Mouse (Mus musculus) brain, embryonic 14.5 days (tissue): ENCODE data around the gene Ddr1. TPM values are rescaled to one million over a fixed set of nuclear protein-coding genes. Genes with fewer than 3 reads are reported as not detected.

Source experiments
- DNase-seq: peaks from one replicate; pipeline ENCODE4 v3.0.0-alpha.2; 2011; ENCODE audit warnings: low read depth
- CTCF ChIP-seq: fragments of 200-500 bp; IDR thresholded peaks from 2 replicates; pipeline ENCODE4 v1.5.1; 2012; ENCODE audit warnings: inconsistent platforms, mild to moderate bottlenecking, moderate library complexity, borderline replicate concordance; ENCODE audit not compliant: insufficient read depth, insufficient read length; ENCODE audit errors: extremely low read depth
- POLR2A ChIP-seq: fragments of 200-500 bp; IDR thresholded peaks from 2 replicates; pipeline ENCODE4 v1.6.1; 2012; ENCODE audit warnings: mild to moderate bottlenecking, inconsistent platforms, borderline replicate concordance; ENCODE audit not compliant: poor library complexity, insufficient read depth, insufficient read length, severe bottlenecking; ENCODE audit errors: extremely low read depth
- polyA plus RNA-seq: library from polyadenylated mRNA; depleted of rRNA; stranded (reverse); fragments of >200 nt; gene quantifications from 2 replicates; pipeline ENCODE4 v1.2.3, GENCODE M21; 2012

Gene Ddr1
- polyA plus RNA-seq, 1 experiment = 112 TPM

DNA sequence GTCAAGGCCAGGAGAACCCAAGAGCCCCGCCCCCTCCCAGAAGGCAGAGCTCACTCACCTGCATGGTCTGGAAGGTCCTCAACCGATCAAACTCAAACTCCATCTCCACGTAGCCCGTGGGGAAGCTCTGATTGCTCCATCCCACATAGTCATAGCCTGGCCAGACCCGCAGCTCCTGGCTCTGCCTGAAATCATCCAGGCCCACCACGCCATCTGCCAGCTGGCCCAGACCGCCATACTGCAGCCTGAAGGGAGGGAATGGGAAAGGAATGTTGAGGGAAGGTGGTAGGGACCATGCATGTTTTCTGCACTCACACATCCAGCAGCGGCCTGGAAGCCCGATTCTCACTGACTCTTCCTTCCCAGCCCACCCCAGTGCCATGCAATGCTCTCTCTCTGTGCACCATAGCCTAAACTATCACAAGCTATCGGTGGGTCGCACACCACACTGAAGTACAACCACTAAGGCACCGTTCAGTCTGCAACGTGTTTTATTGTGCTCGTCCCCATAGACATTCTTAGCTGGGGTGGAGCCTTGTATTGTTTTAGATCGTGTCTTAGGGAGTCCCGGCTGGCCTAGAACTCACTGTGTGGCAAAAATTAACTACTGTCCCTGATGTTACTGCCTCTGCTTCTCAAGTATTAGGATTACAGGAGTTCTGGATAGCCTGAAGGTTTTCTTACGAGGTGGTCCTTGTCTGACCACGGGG is 14.3 kb downstream of the Ddr1 start:
- DNase-seq = no peak
- TF ChIP-seq CTCF (no peak), POLR2A (no peak)

DNA sequence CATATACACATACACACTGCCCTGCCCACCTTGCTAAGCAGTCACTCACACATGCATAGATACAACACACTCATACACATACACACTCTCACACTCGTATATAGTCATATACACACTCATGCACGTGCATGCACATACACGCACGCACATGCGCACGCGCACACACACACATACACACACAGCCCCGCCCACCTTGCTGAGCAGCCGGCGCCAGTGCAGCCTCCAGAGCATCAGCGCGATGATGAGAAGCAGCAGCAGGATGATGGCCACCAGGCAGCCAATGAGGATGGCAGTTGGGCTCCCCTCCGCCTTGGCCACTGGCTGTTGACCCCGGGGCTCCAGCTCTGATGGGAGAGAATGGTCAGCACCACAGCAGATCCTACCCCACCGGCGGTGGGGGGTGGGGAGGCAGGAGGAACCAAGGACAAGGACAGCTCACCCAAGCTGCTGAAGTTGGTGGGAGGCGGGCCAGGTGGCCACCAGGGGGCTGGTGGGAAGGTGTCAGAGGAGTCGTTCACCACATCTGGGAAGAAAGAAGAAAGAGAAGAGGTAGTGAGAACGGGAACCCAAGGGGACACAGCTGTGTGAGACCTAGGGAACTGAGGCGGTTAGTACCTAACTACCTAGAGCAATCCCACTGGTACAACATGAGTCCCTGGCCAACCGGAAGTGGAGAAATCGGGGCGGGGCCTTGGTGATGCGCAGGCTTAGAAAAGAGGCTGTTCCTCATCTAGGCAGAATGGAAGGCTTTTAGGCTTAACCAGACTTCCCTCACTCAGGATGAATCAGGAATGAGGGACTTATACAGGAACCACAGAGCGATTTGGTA is 15.9 kb downstream of the Ddr1 start:
- no peak for DNase-seq

DNA sequence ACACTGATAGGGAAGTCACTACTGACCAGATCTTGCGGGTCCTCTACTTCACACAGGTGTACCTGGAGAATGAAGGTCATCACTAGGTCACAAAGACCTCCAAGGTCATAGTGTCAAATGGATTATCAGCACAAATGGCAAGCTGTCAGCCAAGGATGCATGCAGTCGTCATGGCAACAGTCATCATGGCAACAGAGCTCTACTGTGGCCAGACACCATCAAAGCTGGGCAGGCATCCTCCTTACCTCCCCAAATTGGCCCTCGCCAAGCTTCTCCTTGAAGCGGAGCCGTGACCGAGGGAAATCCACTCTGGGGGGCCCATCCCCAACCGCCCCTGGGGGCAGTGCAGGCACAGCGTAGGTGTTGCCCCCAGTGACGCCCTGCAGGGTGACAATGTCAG is 19.4 kb downstream of the Ddr1 start:
- peak; percentile 54 for DNase-seq
- TF ChIP-seq CTCF = no peak

More for the DNA sequence above, 15.9 kb downstream of the Ddr1 start:
- no peak for TF ChIP-seq POLR2A
- TF ChIP-seq CTCF = peak; percentile 2; the same call in 1 of the 2 replicates

DNA sequence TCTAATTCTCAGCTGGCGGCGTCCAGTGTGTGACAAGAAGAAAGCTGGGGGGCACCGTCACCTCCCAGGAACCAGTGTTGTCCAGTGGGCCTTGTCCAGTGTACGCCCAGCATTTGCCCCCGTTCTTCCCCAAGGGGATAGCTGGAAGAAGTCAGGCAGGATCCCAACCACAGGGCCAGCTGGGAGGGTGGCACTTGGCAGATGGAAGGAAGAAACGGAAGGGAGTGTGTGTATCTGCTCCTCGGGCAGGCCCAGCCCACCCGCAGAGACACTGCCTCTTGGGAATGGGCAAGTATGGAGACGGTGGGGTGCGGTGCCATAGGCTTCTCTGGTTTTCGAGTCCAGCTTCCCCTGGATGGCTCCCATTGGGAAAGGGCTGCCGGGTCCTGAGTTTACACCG is 22.4 kb downstream of the Ddr1 start:
- TF ChIP-seq CTCF = no peak
- TF ChIP-seq POLR2A = no peak

DNA sequence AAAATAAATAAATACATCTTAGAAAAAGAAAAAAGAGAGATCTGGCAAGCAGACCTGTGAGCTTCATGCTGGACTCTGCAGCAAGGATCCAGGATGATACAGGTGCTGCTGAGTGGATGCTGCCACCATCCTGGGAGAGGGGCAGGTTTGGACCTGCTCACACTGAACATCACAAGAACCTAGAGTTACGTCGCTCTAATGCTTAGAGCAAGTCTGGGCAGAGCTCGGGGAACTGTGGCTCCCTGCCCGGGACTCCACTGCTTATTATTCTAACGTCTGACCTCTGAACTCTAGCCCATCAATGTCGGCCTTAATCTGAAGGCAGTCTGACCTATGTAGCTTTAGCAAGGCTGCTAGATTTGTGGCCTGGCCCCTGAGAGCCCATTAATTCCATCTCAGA is 23.8 kb downstream of the Ddr1 start:
- no peak for TF ChIP-seq CTCF
- no peak for TF ChIP-seq POLR2A
- DNase-seq = no peak

More for the DNA sequence above, 22.4 kb downstream of the Ddr1 start:
- no peak for DNase-seq

DNA sequence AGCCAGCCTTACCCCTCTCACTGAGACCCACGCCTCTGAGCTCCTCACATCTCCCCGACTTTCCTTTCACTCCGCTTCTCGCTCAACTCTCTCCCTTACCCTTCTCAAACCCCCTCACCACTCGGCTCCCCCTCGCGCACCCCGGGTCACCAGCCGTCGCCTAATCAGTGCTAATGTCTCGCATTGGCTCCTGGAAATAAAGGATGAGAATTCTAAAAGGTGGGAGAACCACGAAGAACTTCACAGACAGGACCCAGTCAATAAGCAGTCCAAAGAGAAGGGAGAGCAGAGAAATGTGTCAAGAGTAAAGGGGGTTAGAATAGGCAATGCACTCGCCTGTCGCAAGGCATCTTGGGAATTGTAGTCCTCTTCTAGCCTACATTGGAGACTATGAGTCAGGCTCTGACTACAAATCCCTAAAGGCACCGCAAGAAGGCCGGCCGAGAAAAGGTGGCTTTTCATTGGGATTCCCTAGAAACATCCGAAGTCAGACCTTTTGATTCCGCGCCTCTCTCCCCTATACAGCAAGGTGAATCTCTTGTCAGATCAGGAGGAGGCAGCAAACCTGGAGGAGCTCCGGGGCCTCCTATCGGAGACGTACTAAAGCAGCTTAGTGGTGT is 30.9 kb downstream of the Ddr1 start, which contains the start of gene Gtf2h4:
Gene Gtf2h4 (minus strand): TSS at position 324 of the 620 bp plus-strand sequence.
- peak; percentile 99 for DNase-seq
- TF ChIP-seq POLR2A = no peak
- no peak for TF ChIP-seq CTCF

DNA sequence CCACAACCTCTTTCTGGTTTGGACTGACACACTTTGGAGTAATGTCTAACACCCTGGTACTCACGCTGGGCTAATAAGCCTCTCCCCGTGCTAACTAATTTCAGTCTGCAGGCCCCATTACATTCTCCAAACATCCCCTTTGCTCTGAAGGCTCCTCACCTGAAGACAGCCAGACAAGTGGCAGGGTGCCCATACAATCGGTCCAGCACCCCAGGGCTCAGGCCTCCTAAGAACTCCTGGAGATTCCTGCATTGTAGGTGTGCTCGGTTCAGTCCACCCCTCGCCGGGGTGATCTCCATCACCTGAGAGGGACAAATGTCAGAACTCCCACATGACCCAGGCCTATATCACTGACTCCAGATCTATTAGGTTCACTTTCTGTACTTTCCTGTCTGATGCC is 31.9 kb downstream of the Ddr1 start:
- DNase-seq = no peak

DNA sequence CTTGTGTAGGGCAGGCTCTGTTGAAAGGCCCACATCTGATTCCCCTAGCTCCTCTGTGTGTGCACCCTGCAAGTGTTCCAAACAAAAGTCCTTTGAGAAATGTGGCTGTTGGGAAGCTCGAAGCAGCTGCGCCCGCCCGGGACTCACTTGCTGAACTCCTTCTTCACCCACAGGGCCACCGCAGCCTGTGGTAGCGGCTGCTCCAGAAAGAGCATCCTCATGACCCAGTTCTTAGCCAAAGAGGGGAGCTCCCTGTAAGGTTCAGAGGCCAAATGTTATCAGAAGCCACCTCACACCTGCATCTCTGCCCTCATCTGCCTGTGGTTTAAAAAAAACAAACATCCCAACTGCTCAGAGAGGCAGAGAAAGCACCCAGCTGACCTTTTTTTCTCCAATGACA is 32.6 kb downstream of the Ddr1 start:
- TF ChIP-seq CTCF = no peak
- no peak for DNase-seq

More for the DNA sequence above, 31.9 kb downstream of the Ddr1 start:
- no peak for TF ChIP-seq CTCF
- no peak for TF ChIP-seq POLR2A

DNA sequence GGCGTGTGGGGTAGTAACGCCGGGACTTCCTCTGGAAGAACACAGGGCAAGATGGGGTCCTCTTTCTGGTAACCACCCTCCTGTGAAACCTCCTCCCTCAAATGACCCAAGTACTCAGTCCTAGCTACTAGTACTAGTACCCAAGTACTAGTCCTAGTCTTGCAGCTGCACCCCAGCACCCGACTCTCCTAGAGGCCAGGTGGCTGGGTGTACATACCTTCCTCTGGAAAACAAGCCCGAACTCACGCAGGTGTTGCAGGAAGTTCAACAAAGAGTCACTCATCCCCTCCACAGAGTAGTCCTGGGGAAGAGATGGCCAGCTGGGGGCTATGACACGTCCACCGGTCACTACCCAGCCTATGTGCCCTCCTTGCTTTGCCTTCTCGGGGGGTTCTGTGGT is 34.7 kb downstream of the Ddr1 start:
- no peak for DNase-seq
- TF ChIP-seq CTCF = no peak
- TF ChIP-seq POLR2A = no peak

DNA sequence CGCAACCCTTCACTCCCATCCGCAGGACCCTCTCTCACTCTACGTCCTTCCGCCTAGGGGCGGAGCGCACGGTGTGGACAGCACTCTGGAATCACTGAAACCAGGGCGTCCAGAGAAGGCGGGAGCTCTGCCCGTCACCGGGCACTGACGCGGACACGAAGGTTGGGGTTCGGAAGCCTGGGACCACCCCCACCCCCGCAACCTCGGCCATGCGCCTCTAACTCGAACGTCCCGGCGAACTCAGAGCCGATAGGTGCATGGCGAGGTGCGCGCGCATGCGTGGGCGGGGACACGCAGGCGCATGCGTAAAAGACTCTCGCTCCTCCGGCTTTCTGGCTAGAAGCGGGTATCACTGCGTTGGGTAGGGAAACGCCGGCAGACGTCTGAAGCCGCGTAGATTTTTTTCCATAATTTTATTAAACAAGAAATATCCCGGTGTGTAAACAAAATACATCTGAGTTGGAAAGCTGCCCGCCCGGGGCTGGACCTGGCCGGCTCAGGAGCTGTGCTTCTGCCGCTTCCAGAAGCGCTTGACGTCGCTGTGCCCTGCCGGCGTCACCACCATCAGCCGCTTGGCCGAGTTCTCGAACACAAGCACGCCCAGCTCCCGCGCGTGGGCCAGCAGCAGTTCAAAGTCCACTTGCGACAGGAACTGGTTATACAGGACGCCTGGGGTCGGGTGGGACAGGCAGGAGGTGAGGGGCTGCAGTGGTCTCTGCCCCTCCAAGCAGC is 36.9 kb downstream of the Ddr1 start, which contains the start of gene Vars2:
Gene Vars2 (minus strand): TSS at position 259 of the 732 bp plus-strand sequence.
- peak; percentile 97 for DNase-seq
- peak; percentile 36; the same call in 1 of the 2 replicates for TF ChIP-seq POLR2A
- TF ChIP-seq CTCF = no peak

DNA sequence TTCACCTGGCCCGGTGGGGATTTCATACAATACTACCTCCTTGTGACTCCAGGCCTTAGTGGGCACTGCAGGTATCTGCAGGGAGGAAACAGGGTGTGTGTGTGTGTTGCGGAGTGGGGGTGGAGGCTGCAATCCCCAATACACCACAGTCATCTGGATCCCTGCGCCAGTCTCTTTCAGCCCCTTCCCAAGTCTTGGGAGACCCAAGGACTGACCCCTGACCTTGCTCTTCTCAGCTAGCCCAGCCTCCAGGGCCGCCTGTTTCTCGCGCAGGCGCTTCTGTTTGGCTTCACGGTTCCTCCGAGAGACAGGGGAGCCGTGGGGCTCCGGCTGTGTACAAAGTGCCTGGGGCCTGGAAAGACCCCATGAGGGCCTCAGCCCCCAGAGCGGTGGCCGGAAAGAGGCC is 37.6 kb downstream of the Ddr1 start:
- DNase-seq = no peak

DNA sequence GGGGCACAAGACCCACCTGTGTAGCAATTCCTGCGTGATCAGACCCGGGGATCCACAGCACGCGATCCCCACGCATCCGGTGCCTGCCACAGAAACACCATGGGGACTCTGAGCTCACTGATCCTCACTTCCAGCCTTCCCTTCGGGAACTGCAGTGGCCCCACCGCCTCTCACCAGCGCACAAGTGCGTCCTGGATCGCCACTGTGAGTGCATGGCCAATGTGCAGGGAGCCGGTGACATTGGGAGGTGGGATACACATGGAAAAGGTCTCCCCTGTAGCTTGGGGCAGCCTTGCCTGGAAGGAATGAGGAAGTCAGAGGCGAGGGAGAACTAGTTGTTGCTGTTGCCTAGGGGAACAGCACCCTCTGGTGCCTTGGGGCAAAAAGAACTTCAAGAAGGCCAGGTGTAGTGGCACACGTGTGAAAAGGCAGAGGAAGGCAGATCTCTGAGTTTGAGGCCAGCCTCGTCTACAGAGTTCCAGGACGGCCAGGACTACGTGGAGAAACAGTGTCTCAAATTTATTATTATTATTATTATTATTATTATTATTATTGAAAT is 38.4 kb downstream of the Ddr1 start:
- peak; percentile 20 for DNase-seq

More for the DNA sequence above, 37.6 kb downstream of the Ddr1 start:
- TF ChIP-seq POLR2A (no peak), CTCF (no peak)

More for the DNA sequence above, 38.4 kb downstream of the Ddr1 start:
- no peak for TF ChIP-seq CTCF
- TF ChIP-seq POLR2A = no peak
